Mouse (Mus musculus) lung, adult 2 months (tissue): Measurements from ENCODE around the gene Gsdma. TPM values are rescaled to one million over a fixed set of nuclear protein-coding genes. Genes with fewer than 3 reads are reported as not detected.
A peak's percentile ranks its signal among the peaks of the same experiment; 100 is the strongest.
"Not testable (repeated sequence)": the region's sequence is repeated elsewhere in the genome, so short reads cannot be mapped to it uniquely, and the experiment has no call there.

Source experiments
- DNase-seq: peaks from one replicate; pipeline ENCODE4 v3.0.0; 2022
- H3K4me1 ChIP-seq: fragments of 200-500 bp; 2 replicates; pipeline ENCODE4 v1.6.1; 2011; ENCODE audit warnings: low read length; ENCODE audit not compliant: control insufficient read depth, insufficient read depth
- H3K4me3 ChIP-seq: fragments of 200-500 bp; replicated peaks from 2 replicates; pipeline ENCODE3; 2011; ENCODE audit warnings: low read depth, mild to moderate bottlenecking, control low read depth, low read length; ENCODE audit errors: extremely low read depth
- CTCF ChIP-seq: fragments of 200-500 bp; IDR thresholded peaks from 2 replicates; pipeline ENCODE4 v1.5.1; 2011; ENCODE audit warnings: mild to moderate bottlenecking, low read length, control low read depth; ENCODE audit not compliant: insufficient read depth
- POLR2A ChIP-seq: fragments of 200-500 bp; IDR thresholded peaks from 2 replicates; pipeline ENCODE4 v1.6.1; 2011; ENCODE audit warnings: low read depth, mild to moderate bottlenecking, control low read depth, low read length, borderline replicate concordance; ENCODE audit errors: extremely low read depth
- WGBS: fragments of 180-500 bp; shearing (Covaris S2); methylation state at CpG from one replicate; pipeline ENCODE4 v1.1.7; 2018; 5-methylcytosine and 5-hydroxymethylcytosine counted together
- polyA plus RNA-seq: library from polyadenylated mRNA; depleted of rRNA; stranded (reverse); fragments of >200 nt; gene quantifications from 2 replicates; pipeline ENCODE4 v1.2.3, GENCODE M21; 2012

Gsdma gene
- polyA plus RNA-seq, 1 experiment, result 11.5 TPM

GRCm38 (mm10) chr11:98644757-98645156 is 19.4 kb upstream of the Gsdma start:
- TF ChIP-seq CTCF (no peak), POLR2A (no peak)
- DNase-seq, result no peak

DNA sequence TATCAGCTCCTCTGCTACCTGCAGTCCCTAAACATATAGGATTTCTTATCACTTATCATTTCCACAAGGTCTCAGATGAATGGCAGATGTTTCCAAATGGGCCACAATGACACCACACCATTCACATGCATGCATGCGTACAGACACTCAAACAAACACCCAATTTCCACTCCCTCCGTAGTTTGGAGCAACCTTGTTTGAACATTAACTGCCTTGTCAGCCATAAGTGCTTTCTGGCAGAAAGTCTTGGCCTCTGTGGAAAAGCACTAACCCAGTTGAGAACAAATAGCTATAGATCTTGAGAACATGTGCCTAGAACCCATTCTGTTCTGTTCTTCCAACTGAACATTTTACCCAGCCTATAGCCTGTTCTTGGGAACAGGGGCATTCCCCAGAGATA is 18.2 kb upstream of the Gsdma start:
- TF ChIP-seq POLR2A (no peak), CTCF (no peak)
- Histone ChIP-seq H3K4me1 (no peaks in the 10 kb centered on the region), H3K4me3 (no peak overlapping the region)
- 56% methylated on average over 2 of the region's 2 CpGs for WGBS
- no peak for DNase-seq

More at GRCm38 (mm10) chr11:98644757-98645156, 19.4 kb upstream of the Gsdma start:
- no peak overlapping the region for H3K4me3 ChIP-seq
- 85% methylated on average over 3 of the region's 3 CpGs for WGBS
- no peaks in the 10 kb centered on the region for H3K4me1 ChIP-seq

DNA sequence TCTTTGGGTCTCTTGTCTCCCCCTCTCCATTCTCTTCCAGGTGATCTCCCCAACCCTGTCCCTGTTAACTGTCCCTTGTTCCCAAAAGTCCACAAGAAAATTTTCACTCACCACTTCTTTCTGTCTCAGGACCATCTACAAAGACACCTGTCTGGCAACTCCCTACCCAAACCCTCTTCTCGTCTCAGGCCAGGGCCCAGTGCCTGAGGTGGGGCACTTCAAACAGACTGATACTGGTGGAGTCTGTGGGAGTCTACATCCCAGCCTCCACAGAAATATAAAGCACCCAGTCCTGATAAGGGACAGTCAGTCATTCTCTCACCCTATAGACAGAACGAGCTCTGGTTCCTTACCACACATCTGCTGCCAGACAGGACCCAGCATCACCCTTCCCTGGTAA is 17.7 kb upstream of the Gsdma start, which contains the start of gene Gsdma2:
TSS of gene Gsdma2 (plus strand) at position 301 of the 400 bp plus-strand sequence.
- no peak for DNase-seq
- no peaks in the 10 kb centered on the region for H3K4me1 ChIP-seq
- 44% methylated on average over 2 of the region's 2 CpGs for WGBS
- TF ChIP-seq POLR2A (no peak), CTCF (no peak)
- no peak within 1 kb of the TSS for H3K4me3 ChIP-seq

- 14% methylated on average over 7 of the region's 7 CpGs for WGBS
- peak; percentile 33 for DNase-seq
- not testable (repeated sequence) for H3K4me3 ChIP-seq, H3K4me1 ChIP-seq
- TF ChIP-seq CTCF, result peak; percentile 58; the same call in 1 of the 2 replicates
These were observed 9.1 kb upstream of the Gsdma start for GRCm38 (mm10) chr11:98655076-98655475.

GRCm38 (mm10) chr11:98660517-98660916 is 3.6 kb upstream of the Gsdma start:
- no peaks in the 10 kb centered on the region for H3K4me1 ChIP-seq
- no peak overlapping the region for H3K4me3 ChIP-seq
- DNase-seq, result no peak
- 6% methylated on average over 6 of the region's 6 CpGs for WGBS
- TF ChIP-seq CTCF, result 0 out of 2 replicates have a peak, but pooled peaks have one; percentile 19
- no peak for TF ChIP-seq POLR2A

- TF ChIP-seq CTCF (no peak), POLR2A (no peak)
- no peak for DNase-seq
- WGBS, result 34% methylated on average over 2 of the region's 2 CpGs
- Histone ChIP-seq H3K4me3 (no peak overlapping the region), H3K4me1 (no peaks in the 10 kb centered on the region)
These were observed 4.8 kb downstream of the Gsdma start for GRCm38 (mm10) chr11:98668984-98669383.

DNA sequence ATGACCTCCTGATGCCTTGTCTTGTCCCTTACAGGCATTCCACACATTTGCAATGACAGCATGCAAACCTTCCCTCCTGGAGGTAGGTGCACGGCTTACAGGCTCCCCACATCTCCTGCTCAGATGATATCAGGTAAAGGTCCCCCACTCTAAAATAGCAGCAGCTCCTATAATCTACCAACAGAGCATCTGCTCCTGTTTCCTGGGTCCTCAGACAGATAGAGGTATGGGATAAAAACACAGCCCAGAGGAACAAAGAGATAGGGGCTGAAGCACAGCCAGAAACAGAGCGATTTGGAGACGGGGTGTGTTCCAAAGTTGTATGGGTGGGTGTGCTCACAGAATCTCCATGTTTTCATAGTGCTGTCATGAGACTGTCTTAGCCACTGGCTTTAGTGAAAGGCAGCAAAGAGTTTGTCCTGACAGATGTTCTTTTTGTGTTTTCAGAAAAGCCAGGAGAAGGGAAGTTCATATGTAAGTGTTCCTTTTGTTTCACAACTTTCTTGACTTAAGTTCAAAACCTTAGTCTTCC is 7.2 kb downstream of the Gsdma start:
- H3K4me3 ChIP-seq, result no peak overlapping the region
- no peak for DNase-seq
- no peak for TF ChIP-seq POLR2A
- no peak for TF ChIP-seq CTCF
- 62% methylated on average over 3 of the region's 3 CpGs for WGBS
- H3K4me1 ChIP-seq, result no peaks in the 10 kb centered on the region

- Histone ChIP-seq H3K4me1 (no peaks in the 10 kb centered on the region), H3K4me3 (no peak overlapping the region)
- WGBS, result 36% methylated on average over 5 of the region's 5 CpGs
- DNase-seq, result no peak
- TF ChIP-seq POLR2A, result no peak
- no peak for TF ChIP-seq CTCF
These were observed 7.7 kb downstream of the Gsdma start for GRCm38 (mm10) chr11:98671857-98672256.

DNA sequence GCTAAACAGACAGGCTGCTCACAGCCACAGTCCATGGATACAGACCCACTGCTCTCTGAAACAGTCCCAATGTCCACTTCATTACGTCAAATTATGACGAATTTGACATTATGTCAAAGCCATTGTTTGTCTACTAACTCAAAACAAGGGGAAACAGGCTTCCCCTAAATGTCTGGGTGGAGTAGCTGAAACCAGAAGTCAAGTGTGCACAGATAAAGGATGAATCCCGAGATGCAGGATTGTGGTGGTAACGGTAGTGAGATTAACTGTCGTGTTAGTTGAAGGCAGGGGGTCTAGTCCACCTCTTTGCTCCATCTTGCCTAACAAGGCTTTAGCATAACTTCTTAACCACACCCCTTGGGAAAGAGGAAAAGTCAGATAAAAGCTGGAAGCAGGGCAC is 8.3 kb downstream of the Gsdma start:
- no peak overlapping the region for H3K4me3 ChIP-seq
- no peak for TF ChIP-seq CTCF
- TF ChIP-seq POLR2A, result no peak
- DNase-seq, result no peak
- 51% methylated on average over 5 of the region's 5 CpGs for WGBS
- H3K4me1 ChIP-seq, result no peaks in the 10 kb centered on the region

- DNase-seq, result peak; percentile 36
- H3K4me3 ChIP-seq, H3K4me1 ChIP-seq: not testable (repeated sequence)
- peak; percentile 29; the same call in 1 of the 2 replicates for TF ChIP-seq CTCF
- WGBS, result 5% methylated on average over 7 of the region's 7 CpGs
These were observed 9.0 kb downstream of the Gsdma start for GRCm38 (mm10) chr11:98673136-98673535.
